Mouse (Mus musculus) kidney, adult 2 months (tissue): ENCODE measurements at regions not wholly inside any gene's neighbourhood (a gene's known extent, or its start where the extent isn't known, plus 50 kb on each side); places are given as distances from the start of the nearest gene placed in this dataset.

Experiments used
- CTCF ChIP-seq: fragments of 200-500 bp; conservative IDR thresholded peaks from 2 replicates; pipeline ENCODE4 v1.5.1; 2011; ENCODE audit warnings: low read depth, mild to moderate bottlenecking, control low read depth, low read length, moderate library complexity, mixed read lengths; ENCODE audit not compliant: insufficient read depth, insufficient read length
- POLR2A ChIP-seq: fragments of 200-500 bp; IDR thresholded peaks from one replicate; pipeline ENCODE4 v1.6.1; 2011; ENCODE audit warnings: low read depth, low read length, control low read depth

DNA sequence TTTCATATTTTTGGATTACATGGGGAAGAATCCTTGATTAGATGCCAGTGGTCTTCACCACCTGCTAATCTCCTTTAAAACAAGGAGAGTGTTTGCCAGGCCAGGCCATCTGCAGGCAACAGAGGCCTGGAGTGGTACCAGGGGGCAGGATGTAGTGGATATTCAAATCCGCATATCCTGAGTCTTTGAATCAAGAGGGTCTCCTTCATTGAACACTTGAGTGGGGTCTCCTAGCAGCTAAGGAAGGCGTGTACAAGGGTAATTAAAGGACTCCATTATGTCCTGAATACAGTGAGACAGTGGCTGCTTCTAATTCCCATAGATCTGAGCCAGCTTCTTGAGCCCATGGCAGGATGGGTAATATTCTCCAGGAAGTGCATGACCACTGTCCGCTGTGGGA, 322.7 kb downstream of the Vgll3 start:
- TF ChIP-seq CTCF (no peak), POLR2A (no peak)
